Mouse (Mus musculus) embryonic facial prominence, embryonic 11.5 days (tissue): ENCODE measurements at regions not wholly inside any gene's neighbourhood (a gene's known extent, or its start where the extent isn't known, plus 50 kb on each side); places are given as distances from the start of the nearest gene placed in this dataset.
A peak's percentile ranks its signal among the peaks of the same experiment; 100 is the strongest.

Source experiments
- ATAC-seq: fragments of 200-750 bp; cut with Nextera tagmentation; replicated peaks from 2 replicates; pipeline ENCODE4 v1.8.0; 2017; ENCODE audit warnings: low read depth; ENCODE audit not compliant: insufficient number of reproducible peaks, low FRiP score, low TSS enrichment
- DNase-seq: peaks from one replicate; pipeline ENCODE4 v3.0.0-alpha.2; 2015; ENCODE audit warnings: low spot score
- H3K27ac ChIP-seq: fragments of 300-500 bp; sonication (generic); replicated peaks from 2 replicates; pipeline ENCODE4 v1.5.1; 2014; ENCODE audit warnings: mild to moderate bottlenecking, low read depth, low read length, control low read depth
- H3K27me3 ChIP-seq: fragments of 300-500 bp; sonication (generic); 2 replicates; pipeline ENCODE4 v1.6.1; 2014; ENCODE audit warnings: mild to moderate bottlenecking, low read length, moderate library complexity, mixed read lengths; ENCODE audit not compliant: control insufficient read depth, insufficient read depth
- H3K36me3 ChIP-seq: fragments of 300-500 bp; sonication (generic); replicated peaks from 2 replicates; pipeline ENCODE4 v1.6.1; 2014; ENCODE audit warnings: low read depth, mild to moderate bottlenecking, low read length, moderate library complexity, mixed read lengths; ENCODE audit not compliant: control insufficient read depth, insufficient read depth
- H3K4me1 ChIP-seq: fragments of 300-500 bp; sonication (generic); 2 replicates; pipeline ENCODE4 v1.6.1; 2014; ENCODE audit warnings: low read length, mixed read lengths; ENCODE audit not compliant: control insufficient read depth, insufficient read depth
- H3K4me2 ChIP-seq: fragments of 300-500 bp; sonication (generic); 2 replicates; pipeline ENCODE4 v1.6.1; 2014; ENCODE audit warnings: low read depth, mild to moderate bottlenecking, control low read depth, low read length, moderate library complexity
- H3K4me3 ChIP-seq: fragments of 300-500 bp; sonication (generic); 2 replicates; pipeline ENCODE4 v1.5.1; 2014; ENCODE audit warnings: low read depth, low read length, control low read depth
- H3K9ac ChIP-seq: fragments of 300-500 bp; sonication (generic); replicated peaks from 2 replicates; pipeline ENCODE4 v1.6.1; 2014; ENCODE audit warnings: mild to moderate bottlenecking, control low read depth, low read length
- H3K9me3 ChIP-seq: fragments of 300-500 bp; sonication (generic); replicated peaks from 2 replicates; pipeline ENCODE4 v1.6.1; 2016; ENCODE audit warnings: mild to moderate bottlenecking, low read length, inconsistent platforms, mixed read lengths; ENCODE audit not compliant: control insufficient read depth
- WGBS: fragments of 180-500 bp; shearing (Covaris S2); extraction: QIAGEN DNeasy Blood & Tissue Kit; methylation state at CpG from one replicate; pipeline ENCODE4 v1.1.7; 2014; 5-methylcytosine and 5-hydroxymethylcytosine counted together

DNA sequence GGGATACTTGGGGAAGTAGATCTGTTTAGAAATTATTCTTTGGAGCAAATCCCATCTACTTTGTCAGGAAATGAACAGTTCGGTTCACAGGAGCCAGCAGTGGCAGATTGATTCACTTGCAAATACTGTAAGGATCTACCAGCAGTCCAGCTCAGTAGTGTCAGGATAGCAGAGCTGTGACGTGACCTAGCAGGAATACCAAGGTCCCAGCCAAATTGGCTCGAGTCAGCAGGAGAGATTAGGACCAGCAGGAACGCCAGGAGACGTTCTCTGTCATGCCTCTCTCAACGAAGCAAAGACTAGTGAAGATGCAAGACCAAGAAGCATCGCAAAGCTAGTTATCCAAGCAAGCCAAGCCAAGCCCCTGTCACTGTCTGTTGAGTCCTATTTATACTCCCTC lies 210.2 kb upstream of the Atp6ap2 start:
- Histone ChIP-seq H3K4me1 (no peaks in the 10 kb centered on the region), H3K36me3 (no peaks in the 10 kb centered on the region), H3K27me3 (no peaks in the 10 kb centered on the region; the same call in 1 of the 2 replicates), H3K9me3 (no peaks in the 10 kb centered on the region), H3K4me2 (no peak overlapping the region), H3K4me3 (no peak overlapping the region), H3K27ac (no peak overlapping the region), H3K9ac (no peak overlapping the region)
- no peak for DNase-seq
- 78% methylated on average over 7 of the region's 7 CpGs for WGBS
- no peak for ATAC-seq

DNA sequence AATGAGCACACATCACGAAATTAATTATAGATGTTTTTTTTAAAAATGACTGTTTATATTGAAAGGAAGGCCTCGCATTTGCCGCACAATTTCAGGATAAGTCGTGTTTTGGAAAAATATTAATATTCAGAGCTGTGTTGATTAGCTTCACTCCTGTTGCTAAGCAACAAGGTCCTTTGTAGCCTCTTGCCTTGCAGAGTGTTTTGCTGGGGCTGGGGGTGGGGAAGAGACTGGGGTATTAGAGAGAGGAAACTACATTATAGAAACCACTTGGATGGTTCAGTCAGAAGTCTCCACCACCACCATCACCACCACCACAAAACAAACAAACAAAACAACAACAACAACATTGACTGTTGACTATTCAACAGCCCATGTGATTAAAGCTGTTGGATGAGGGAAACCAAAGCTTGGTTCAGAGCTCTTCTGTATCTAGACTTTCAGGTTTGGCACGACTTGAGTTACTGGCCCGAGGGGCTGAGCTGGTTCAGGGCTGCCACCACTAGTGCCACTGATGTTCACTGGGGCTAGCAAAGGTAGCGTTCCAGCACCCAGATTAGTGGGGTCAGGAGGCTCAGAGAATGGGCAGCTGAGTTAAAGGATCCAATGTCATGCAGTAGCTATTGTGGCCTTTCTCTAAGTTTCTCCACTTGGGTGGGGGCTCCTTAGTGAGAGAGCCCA lies 195.3 kb upstream of the Atp6ap2 start:
- Histone ChIP-seq H3K4me3 (no peak overlapping the region), H3K9ac (no peak overlapping the region), H3K9me3 (no peaks in the 10 kb centered on the region), H3K27ac (no peak overlapping the region), H3K27me3 (no peaks in the 10 kb centered on the region), H3K4me1 (no peaks in the 10 kb centered on the region), H3K4me2 (no peak overlapping the region), H3K36me3 (no peaks in the 10 kb centered on the region)
- WGBS = 75% methylated on average over 7 of the region's 7 CpGs
- ATAC-seq (no peak), DNase-seq (peak; percentile 25)

DNA sequence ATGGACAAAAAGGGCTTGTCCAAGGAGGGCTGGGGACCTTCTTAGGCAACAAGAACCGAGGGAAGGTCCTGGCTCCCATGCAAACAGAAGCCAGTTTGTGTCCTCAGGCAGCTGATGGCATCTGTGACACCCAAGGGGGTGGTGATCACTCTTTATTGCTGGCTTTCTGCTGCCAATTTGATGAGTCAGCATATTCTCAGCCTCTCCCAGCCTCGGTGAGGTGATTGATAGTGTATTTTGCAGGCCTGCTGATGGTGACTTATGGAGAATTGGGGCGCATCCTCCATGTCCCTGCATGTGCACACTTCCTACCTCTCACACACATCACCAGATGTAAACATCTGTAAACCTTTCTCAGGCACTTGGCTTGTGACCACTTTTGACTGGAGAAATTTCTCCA lies 178.3 kb upstream of the Atp6ap2 start:
- no peaks in the 10 kb centered on the region for H3K9me3 ChIP-seq
- H3K4me1 ChIP-seq = no peaks in the 10 kb centered on the region
- no peaks in the 10 kb centered on the region for H3K27me3 ChIP-seq
- WGBS = 76% methylated on average over 3 of the region's 3 CpGs
- H3K4me2 ChIP-seq = no peak overlapping the region
- no peaks in the 10 kb centered on the region for H3K36me3 ChIP-seq
- no peak overlapping the region for H3K9ac ChIP-seq
- ATAC-seq = no peak
- no peak for DNase-seq
- H3K4me3 ChIP-seq = no peak overlapping the region
- H3K27ac ChIP-seq = no peak overlapping the region

DNA sequence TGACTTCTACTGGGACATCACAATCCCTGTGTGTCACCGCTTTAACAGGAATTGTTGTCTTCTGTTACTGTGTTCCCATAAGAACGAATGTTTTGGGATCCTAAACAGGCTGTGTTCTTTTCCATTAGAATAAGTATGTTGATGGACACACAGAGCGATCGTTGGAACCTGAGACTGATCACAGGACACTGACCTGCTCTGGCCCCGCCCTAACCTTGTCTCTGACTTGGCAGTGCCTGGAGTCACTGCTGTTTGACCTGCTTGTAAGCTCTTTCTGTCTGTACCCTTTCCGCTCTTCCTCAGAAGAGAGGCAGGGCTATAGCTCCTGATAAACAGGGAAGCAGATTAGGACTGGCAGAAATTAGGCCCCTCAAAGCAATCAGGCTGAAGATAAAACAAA lies 162.0 kb upstream of the Atp6ap2 start:
- ATAC-seq (no peak), DNase-seq (no peak)
- H3K9ac ChIP-seq = no peak overlapping the region
- H3K9me3 ChIP-seq = no peaks in the 10 kb centered on the region
- H3K4me3 ChIP-seq = no peak overlapping the region
- WGBS = 67% methylated on average over 6 of the region's 6 CpGs
- H3K27ac ChIP-seq = no peak overlapping the region
- H3K36me3 ChIP-seq = no peaks in the 10 kb centered on the region
- H3K27me3 ChIP-seq = no peaks in the 10 kb centered on the region
- H3K4me2 ChIP-seq = no peak overlapping the region
- no peaks in the 10 kb centered on the region for H3K4me1 ChIP-seq

DNA sequence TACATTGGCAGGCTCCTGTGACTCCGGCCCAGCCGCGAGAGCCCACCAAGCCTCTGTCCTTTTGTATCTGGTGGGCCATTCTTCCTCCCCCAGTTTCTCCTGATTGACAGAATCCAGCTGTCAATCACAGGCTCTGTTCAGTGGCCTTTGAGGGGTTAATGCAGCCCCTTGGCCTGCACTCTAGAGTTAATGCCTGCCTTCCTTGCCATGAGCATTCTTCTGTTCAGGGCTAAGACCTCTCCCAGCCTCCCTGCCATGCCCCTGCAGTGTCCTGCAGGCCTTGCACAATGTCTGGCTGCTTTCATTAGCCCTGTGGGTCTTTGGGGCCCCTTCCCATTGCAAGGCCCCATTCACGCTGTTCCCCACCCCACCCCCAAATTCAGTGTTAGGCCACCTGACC lies 160.9 kb upstream of the Atp6ap2 start:
- H3K4me2 ChIP-seq = no peak overlapping the region
- ATAC-seq (no peak), DNase-seq (no peak)
- H3K27me3 ChIP-seq = no peaks in the 10 kb centered on the region
- WGBS = 38% methylated on average over 4 of the region's 4 CpGs
- no peak overlapping the region for H3K27ac ChIP-seq
- H3K9me3 ChIP-seq = no peaks in the 10 kb centered on the region
- no peak overlapping the region for H3K9ac ChIP-seq
- H3K36me3 ChIP-seq = no peaks in the 10 kb centered on the region
- H3K4me3 ChIP-seq = no peak overlapping the region
- H3K4me1 ChIP-seq = no peaks in the 10 kb centered on the region

DNA sequence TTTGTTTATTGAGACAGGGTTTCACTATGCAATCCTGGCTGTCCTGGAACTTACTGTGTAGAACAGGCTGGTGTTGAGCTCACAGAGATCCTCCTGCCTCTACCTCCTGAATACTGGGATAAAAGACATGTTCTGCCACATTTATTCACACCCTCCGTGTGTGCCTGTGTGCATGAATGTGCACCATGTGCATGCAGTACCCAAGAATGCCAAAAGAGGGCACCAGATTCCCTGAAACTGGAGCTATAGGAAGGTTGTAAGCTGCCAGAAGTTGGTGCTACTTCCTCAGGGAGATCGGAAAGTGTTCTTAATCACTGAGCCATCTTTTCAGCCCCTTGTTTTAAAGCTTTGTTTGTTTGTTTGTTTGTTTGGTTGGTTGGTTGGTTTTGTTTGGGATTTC lies 155.3 kb upstream of the Atp6ap2 start:
- DNase-seq = no peak
- Histone ChIP-seq H3K9ac (no peak overlapping the region), H3K4me3 (no peak overlapping the region), H3K27ac (no peak overlapping the region), H3K36me3 (no peaks in the 10 kb centered on the region), H3K27me3 (no peaks in the 10 kb centered on the region), H3K4me1 (no peaks in the 10 kb centered on the region), H3K9me3 (no peaks in the 10 kb centered on the region), H3K4me2 (no peak overlapping the region)
- no peak for ATAC-seq
- WGBS = 90% methylated on average over 2 of the region's 2 CpGs

DNA sequence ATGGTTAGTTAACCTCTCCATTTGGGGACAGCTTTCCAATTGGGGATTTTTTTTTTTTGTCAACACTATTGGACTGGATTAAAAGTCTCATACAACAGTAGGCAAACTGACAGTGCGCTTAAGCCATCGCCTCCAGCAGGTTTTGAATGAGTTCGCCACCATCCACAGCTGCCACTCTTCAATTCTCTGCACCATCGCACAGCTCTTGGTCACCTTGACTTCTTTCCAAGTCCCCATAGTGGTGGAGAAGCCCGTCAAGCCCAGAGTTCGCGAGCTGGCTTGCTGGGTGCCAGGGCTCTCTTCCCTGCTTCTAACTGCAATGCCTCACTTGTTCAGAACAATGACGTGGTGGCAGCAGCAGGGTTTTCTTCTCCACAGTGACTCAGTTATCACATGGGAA lies 151.9 kb upstream of the Atp6ap2 start:
- H3K4me2 ChIP-seq = no peak overlapping the region
- no peak overlapping the region for H3K4me3 ChIP-seq
- no peaks in the 10 kb centered on the region for H3K9me3 ChIP-seq
- H3K9ac ChIP-seq = no peak overlapping the region
- no peak for DNase-seq
- 69% methylated on average over 8 of the region's 8 CpGs for WGBS
- H3K27ac ChIP-seq = no peak overlapping the region
- no peak for ATAC-seq
- H3K4me1 ChIP-seq = no peaks in the 10 kb centered on the region
- H3K36me3 ChIP-seq = no peaks in the 10 kb centered on the region
- no peaks in the 10 kb centered on the region for H3K27me3 ChIP-seq

DNA sequence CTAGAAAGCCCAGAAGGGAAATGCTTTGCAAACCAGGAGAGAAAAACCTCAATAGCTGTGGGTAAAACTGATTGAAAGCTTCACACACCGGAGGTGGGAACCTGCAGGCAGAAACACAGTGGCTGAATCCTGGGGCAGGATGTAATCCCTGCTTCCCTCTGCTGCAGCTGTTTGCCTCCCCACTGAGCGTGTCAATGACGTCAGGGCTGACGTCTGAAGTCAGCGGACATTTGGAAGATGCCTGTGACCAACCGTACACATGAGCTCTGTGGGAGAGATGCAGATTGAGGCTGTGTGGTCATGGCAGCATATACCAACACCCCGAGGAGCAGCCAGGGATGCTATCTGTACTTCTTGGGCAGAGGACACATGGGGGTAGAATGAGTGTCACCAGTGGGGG lies 151.5 kb upstream of the Atp6ap2 start:
- Histone ChIP-seq H3K4me3 (no peak overlapping the region), H3K27me3 (no peaks in the 10 kb centered on the region), H3K27ac (no peak overlapping the region), H3K9ac (no peak overlapping the region), H3K36me3 (no peaks in the 10 kb centered on the region), H3K9me3 (no peaks in the 10 kb centered on the region), H3K4me2 (no peak overlapping the region), H3K4me1 (no peaks in the 10 kb centered on the region)
- DNase-seq (no peak), ATAC-seq (no peak)
- WGBS = 48% methylated on average over 7 of the region's 7 CpGs
